Mouse (Mus musculus) CH12.LX (cell line): ENCODE data around the gene Coq2.

Experiments used
- CTCF ChIP-seq, 2 experiments: IDR thresholded peaks in 1 of 2; conservative IDR thresholded peaks in 1 of 2; 2 replicates each; pipeline ENCODE4 v1.5.1; 2011 to 2012; ENCODE audit warnings: low read depth in 2 of 2, low read length in 2 of 2, improper control_type of control experiment in 1 of 2, inconsistent platforms in 1 of 2, mild to moderate bottlenecking in 1 of 2, moderate library complexity in 1 of 2
- ZC3H11A ChIP-seq: IDR thresholded peaks from 2 replicates; pipeline ENCODE4 v1.6.1; 2012; ENCODE audit warnings: low read depth, mild to moderate bottlenecking, inconsistent platforms, low read length, improper control_type of control experiment

DNA sequence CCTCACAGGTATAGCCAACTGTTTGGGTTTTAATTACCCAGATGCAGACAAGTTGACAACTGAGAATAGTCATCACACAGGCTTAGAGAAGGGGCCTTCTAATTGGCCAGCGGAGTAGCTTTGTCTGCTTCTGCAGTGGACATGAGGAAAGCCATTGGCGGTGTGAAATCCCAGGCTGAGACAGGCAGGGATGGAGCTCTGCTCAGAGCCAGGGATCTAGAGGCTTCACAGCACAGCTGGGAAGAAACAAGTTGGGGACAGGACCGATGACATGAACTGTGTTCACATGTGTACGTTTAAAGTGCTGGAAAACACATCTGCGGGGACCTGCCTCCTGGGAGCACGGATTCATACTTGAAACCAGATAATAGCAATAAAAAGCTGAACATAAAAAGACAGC, 48.4 kb downstream of the Coq2 start:
- no peak for TF ChIP-seq CTCF (conservative IDR thresholded peaks at IDR 0.05 in 1 of 2, IDR thresholded peaks at IDR 0.05 in 1 of 2; ENCODE audit: low read depth in 2 of 2, low read length in 2 of 2)
- TF ChIP-seq ZC3H11A, result no peak
